Mouse (Mus musculus): ENCODE measurements around the gene Rnf227. TPM values are rescaled to one million over a fixed set of nuclear protein-coding genes. Genes with fewer than 3 reads are reported as not detected.
"Not testable (repeated sequence)": the region's sequence is repeated elsewhere in the genome, so short reads cannot be mapped to it uniquely, and the experiment has no call there.

Rnf227 gene
- polyA plus RNA-seq, 1 experiment from 2014 or later: 34.9 TPM

DNA sequence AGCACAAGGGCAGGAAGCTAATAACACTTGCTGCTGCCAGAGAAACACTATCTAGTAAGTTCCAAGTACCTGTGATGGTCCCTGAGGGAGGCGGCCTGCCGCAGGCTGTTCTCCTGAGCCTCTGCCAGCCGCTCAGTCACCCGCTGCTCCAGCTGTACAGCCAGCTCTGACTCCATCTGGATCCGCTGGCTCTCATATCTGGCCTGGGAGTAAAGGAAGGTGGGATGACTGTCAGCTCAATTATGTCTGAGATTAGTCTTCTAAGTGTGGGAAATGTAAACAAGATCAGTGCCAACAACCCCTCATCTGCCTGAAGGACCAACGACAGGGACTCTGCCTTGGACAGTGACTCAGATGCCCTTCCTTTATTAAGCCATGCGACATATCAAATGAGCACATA, 29.0 kb upstream of the Rnf227 start:
- DNase-seq (ENCODE audit: low spot score) (no peak), ATAC-seq (ENCODE audit: low FRiP score) (no peak)
- Histone ChIP-seq H3K4me2 (replicated peaks; ENCODE audit: low read depth, low read length) (no peak overlapping the region), H3K4me1 (replicated peaks; ENCODE audit: control insufficient read depth, insufficient read depth, low read length) (no peaks in the 10 kb centered on the region), H3K27ac (ENCODE audit: low read depth, low read length) (no peak overlapping the region), H3K9ac (ENCODE audit: low read depth, low read length) (no peak overlapping the region), H3K27me3 (ENCODE audit: control insufficient read depth, insufficient read depth, low read length) (no peaks in the 10 kb centered on the region), H3K36me3 (ENCODE audit: control insufficient read depth, insufficient read depth, low read length) (peaks cover 8% of the 10 kb centered on the region; the same call in 1 of the 2 replicates), H3K9me3 (ENCODE audit: control insufficient read depth, low read length) (no peaks in the 10 kb centered on the region), H3K4me3 (ENCODE audit: low read depth, low read length) (peak overlapping the region; percentile 2; the same call in 1 of the 2 replicates)
- WGBS: 84% methylated on average over 7 of the region's 7 CpGs

DNA sequence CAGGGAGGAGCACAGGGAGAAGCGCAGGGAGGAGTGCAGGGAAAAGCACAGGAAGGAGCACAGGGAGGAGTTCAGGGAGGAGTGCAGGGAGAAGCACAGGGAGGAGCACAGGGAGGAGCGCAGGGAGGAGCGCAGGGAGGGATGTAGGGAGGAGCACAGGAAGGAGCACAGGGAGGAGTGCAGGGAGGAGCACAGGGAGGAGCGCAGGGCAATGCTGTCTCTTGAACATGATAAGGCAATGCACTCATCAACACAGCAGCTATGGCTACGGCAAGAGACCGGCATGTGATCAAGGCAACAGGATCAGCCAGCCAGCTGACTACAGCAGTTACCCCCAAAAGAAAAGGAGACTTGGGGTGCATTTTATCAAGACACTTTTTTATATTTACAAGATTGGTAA, 23.9 kb upstream of the Rnf227 start:
- H3K4me3 ChIP-seq (ENCODE audit: low read depth, low read length): no peak overlapping the region
- no peaks in the 10 kb centered on the region for H3K9me3 ChIP-seq (ENCODE audit: control insufficient read depth, low read length)
- no peak overlapping the region for H3K9ac ChIP-seq (ENCODE audit: low read depth, low read length)
- 95% methylated on average over 6 of the region's 6 CpGs for WGBS
- H3K36me3 ChIP-seq (ENCODE audit: control insufficient read depth, insufficient read depth, low read length): no peaks in the 10 kb centered on the region; the same call in 1 of the 2 replicates
- H3K4me1 ChIP-seq (replicated peaks; ENCODE audit: control insufficient read depth, insufficient read depth, low read length): no peaks in the 10 kb centered on the region
- H3K4me2 ChIP-seq (replicated peaks; ENCODE audit: low read depth, low read length): no peak overlapping the region
- no peak for ATAC-seq (ENCODE audit: low FRiP score)
- H3K27me3 ChIP-seq (ENCODE audit: control insufficient read depth, insufficient read depth, low read length): no peaks in the 10 kb centered on the region
- H3K27ac ChIP-seq (ENCODE audit: low read depth, low read length): no peak overlapping the region
- DNase-seq (ENCODE audit: low spot score): no peak

DNA sequence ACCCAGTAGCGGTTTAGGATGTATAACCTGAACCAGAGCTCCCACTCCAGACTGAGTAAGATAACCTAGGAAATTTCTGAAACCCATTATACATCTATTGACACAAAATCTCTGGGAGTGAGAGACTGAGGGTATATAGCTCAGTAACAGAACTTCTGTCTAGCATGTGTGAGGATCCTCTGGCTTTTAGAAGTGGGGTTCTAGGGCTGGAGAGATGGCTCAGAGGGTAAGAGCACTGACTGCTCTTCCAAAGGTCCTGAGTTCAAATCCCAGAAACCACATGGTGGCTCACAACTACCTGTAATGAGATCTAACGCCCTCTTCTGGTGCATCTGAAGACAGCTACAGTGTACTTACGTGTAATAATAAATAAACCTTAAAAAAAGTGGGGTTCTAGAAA, 22.3 kb upstream of the Rnf227 start:
- not testable (repeated sequence) for H3K4me1 ChIP-seq (replicated peaks; ENCODE audit: control insufficient read depth, insufficient read depth, low read length); H3K9ac ChIP-seq (ENCODE audit: low read depth, low read length); DNase-seq (ENCODE audit: low spot score); H3K27me3 ChIP-seq (ENCODE audit: control insufficient read depth, insufficient read depth, low read length); H3K4me3 ChIP-seq (ENCODE audit: low read depth, low read length); H3K27ac ChIP-seq (ENCODE audit: low read depth, low read length); H3K36me3 ChIP-seq (ENCODE audit: control insufficient read depth, insufficient read depth, low read length); H3K9me3 ChIP-seq (ENCODE audit: control insufficient read depth, low read length); ATAC-seq (ENCODE audit: low FRiP score); H3K4me2 ChIP-seq (replicated peaks; ENCODE audit: low read depth, low read length)
- WGBS: 90% methylated on average over 3 of the region's 3 CpGs

DNA sequence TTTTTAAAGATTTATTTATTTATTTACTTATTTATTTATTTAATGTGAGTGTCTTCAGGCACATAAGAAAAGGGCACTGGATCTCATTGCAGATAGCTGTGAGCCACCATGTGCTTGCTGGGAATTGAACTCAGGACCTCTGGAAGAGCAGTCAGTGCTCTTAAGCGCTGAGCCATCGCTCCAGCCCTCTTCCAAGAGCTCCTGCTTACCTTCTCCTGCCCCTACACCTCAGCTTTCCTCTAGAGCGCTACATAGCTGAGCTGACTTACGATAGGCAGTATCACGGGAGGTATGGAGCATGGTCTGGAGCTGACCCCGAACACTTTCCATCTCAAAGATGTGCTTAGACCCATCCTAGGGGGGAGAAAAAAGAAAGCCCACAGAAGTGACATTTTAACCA, 18.7 kb upstream of the Rnf227 start:
- H3K9ac ChIP-seq (ENCODE audit: low read depth, low read length): no peak overlapping the region
- WGBS: 90% methylated on average over 6 of the region's 6 CpGs
- H3K9me3 ChIP-seq (ENCODE audit: control insufficient read depth, low read length): no peaks in the 10 kb centered on the region
- H3K4me1 ChIP-seq (replicated peaks; ENCODE audit: control insufficient read depth, insufficient read depth, low read length): peaks cover 7% of the 10 kb centered on the region
- peaks cover 3% of the 10 kb centered on the region for H3K27me3 ChIP-seq (ENCODE audit: control insufficient read depth, insufficient read depth, low read length)
- H3K4me2 ChIP-seq (replicated peaks; ENCODE audit: low read depth, low read length): peak overlapping the region; percentile 69
- no peaks in the 10 kb centered on the region; the same call in 1 of the 2 replicates for H3K36me3 ChIP-seq (ENCODE audit: control insufficient read depth, insufficient read depth, low read length)
- H3K27ac ChIP-seq (ENCODE audit: low read depth, low read length): no peak overlapping the region
- DNase-seq (ENCODE audit: low spot score) (no peak), ATAC-seq (ENCODE audit: low FRiP score) (no peak)
- no peak overlapping the region for H3K4me3 ChIP-seq (ENCODE audit: low read depth, low read length)

GRCm38 (mm10) chr11:69322010-69322409, 18.3 kb upstream of the Rnf227 start:
- no peak overlapping the region for H3K4me3 ChIP-seq (ENCODE audit: low read depth, low read length)
- H3K4me1 ChIP-seq (replicated peaks; ENCODE audit: control insufficient read depth, insufficient read depth, low read length): peaks cover 10% of the 10 kb centered on the region
- no peak for DNase-seq (ENCODE audit: low spot score)
- H3K4me2 ChIP-seq (replicated peaks; ENCODE audit: low read depth, low read length): peak overlapping the region; percentile 69
- WGBS: 71% methylated on average over 6 of the region's 6 CpGs
- H3K27me3 ChIP-seq (ENCODE audit: control insufficient read depth, insufficient read depth, low read length): peaks cover 8% of the 10 kb centered on the region
- 0 out of 2 replicates have a peak overlapping the region, but pooled peaks have one; percentile 28 for H3K9ac ChIP-seq (ENCODE audit: low read depth, low read length)
- H3K27ac ChIP-seq (ENCODE audit: low read depth, low read length): no peak overlapping the region
- no peak for ATAC-seq (ENCODE audit: low FRiP score)
- no peaks in the 10 kb centered on the region; the same call in 1 of the 2 replicates for H3K36me3 ChIP-seq (ENCODE audit: control insufficient read depth, insufficient read depth, low read length)
- no peaks in the 10 kb centered on the region for H3K9me3 ChIP-seq (ENCODE audit: control insufficient read depth, low read length)

DNA sequence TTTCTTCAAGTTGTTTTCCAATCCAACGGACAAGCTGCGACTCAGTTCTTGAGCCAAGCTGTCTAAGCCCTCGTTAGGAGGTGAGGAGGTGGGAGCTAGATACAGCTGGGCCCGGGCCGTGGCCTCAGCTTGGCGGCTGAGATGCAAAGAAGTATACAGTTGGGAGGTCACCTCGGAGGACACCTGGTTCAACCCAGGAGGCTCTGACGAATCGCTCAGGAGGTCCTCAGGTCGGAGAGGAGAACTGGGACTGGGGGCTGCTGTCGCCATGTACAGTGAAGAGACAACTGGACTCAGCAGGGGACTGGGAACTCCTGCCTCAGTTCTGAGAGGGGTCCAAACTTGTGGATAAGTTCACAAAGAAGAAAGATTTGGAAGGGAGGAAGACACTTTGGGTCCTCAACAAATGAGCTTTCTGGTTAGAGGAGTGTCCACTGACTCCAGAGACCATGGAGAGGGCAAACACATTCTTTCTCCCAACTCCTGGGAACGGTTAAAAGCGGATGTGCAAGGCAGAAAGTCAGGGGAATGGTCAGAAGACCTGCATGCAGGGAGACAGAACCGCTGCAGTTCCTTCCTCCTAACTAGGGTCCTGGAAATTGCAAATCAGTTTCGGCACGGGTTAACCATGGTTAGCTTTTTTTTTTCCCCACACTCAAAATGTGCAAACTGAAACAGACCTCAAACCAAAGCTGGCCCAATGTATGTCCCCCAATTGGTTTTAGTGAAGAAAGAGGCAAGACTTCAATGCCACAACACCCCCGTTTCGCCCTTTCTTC, 17.4 kb upstream of the Rnf227 start:
- H3K9me3 ChIP-seq (ENCODE audit: control insufficient read depth, low read length): no peaks in the 10 kb centered on the region
- peaks cover 10% of the 10 kb centered on the region for H3K4me1 ChIP-seq (replicated peaks; ENCODE audit: control insufficient read depth, insufficient read depth, low read length)
- no peak for ATAC-seq (ENCODE audit: low FRiP score)
- H3K9ac ChIP-seq (ENCODE audit: low read depth, low read length): peak overlapping the region; percentile 76
- WGBS: 29% methylated on average over 18 of the region's 18 CpGs
- peak overlapping the region; percentile 54 for H3K4me3 ChIP-seq (ENCODE audit: low read depth, low read length)
- peak overlapping the region; percentile 69 for H3K4me2 ChIP-seq (replicated peaks; ENCODE audit: low read depth, low read length)
- H3K27me3 ChIP-seq (ENCODE audit: control insufficient read depth, insufficient read depth, low read length): peaks cover 13% of the 10 kb centered on the region
- no peaks in the 10 kb centered on the region; the same call in 1 of the 2 replicates for H3K36me3 ChIP-seq (ENCODE audit: control insufficient read depth, insufficient read depth, low read length)
- peak overlapping the region; percentile 76; the same call in 1 of the 2 replicates for H3K27ac ChIP-seq (ENCODE audit: low read depth, low read length)
- peak; percentile 29 for DNase-seq (ENCODE audit: low spot score)

- DNase-seq (ENCODE audit: low spot score) (peak; percentile 98), ATAC-seq (ENCODE audit: low FRiP score) (peak; percentile 93)
- peak within 1 kb of the TSS; percentile 54 for H3K4me3 ChIP-seq (ENCODE audit: low read depth, low read length)
- H3K9ac ChIP-seq (ENCODE audit: low read depth, low read length): peak within 1 kb of the TSS; percentile 76
- no peaks in the 10 kb centered on the region; the same call in 1 of the 2 replicates for H3K36me3 ChIP-seq (ENCODE audit: control insufficient read depth, insufficient read depth, low read length)
- peak within 1 kb of the TSS; percentile 69 for H3K4me2 ChIP-seq (replicated peaks; ENCODE audit: low read depth, low read length)
- peaks cover 13% of the 10 kb centered on the region for H3K27me3 ChIP-seq (ENCODE audit: control insufficient read depth, insufficient read depth, low read length)
- no peaks in the 10 kb centered on the region for H3K9me3 ChIP-seq (ENCODE audit: control insufficient read depth, low read length)
- H3K4me1 ChIP-seq (replicated peaks; ENCODE audit: control insufficient read depth, insufficient read depth, low read length): peaks cover 10% of the 10 kb centered on the region
- H3K27ac ChIP-seq (ENCODE audit: low read depth, low read length): peak within 1 kb of the TSS; percentile 76; the same call in 1 of the 2 replicates
- WGBS: 0% methylated on average over 30 of the region's 30 CpGs
Observed at GRCm38 (mm10) chr11:69323667-69324111, 16.6 kb upstream of the Rnf227 start, which contains the start of the genes Cntrob and Trappc1. TSS of gene Cntrob (minus strand) at chr11:69323775. TSS of gene Trappc1 (plus strand) at chr11:69323980.

DNA sequence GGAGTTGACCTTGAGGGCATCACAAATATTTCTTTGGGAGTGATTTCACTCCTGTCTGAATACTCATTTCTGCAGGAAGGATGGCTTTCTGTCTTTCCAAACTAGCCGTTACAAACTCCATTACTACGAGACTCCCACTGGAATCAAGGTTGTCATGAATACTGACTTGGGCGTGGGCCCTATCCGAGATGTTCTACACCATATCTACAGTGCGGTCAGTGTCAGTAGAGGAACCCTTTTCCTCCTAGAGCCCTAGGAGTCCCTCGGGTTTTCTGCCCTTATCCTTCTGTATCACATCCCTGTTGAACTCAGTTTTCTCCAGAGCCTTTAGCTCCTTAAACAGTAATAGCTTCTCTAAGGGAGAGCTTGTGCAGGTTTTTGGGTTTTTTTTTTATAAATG, 15.5 kb upstream of the Rnf227 start:
- peaks cover 13% of the 10 kb centered on the region for H3K27me3 ChIP-seq (ENCODE audit: control insufficient read depth, insufficient read depth, low read length)
- no peaks in the 10 kb centered on the region for H3K9me3 ChIP-seq (ENCODE audit: control insufficient read depth, low read length)
- peak overlapping the region; percentile 69; the same call in 1 of the 2 replicates for H3K4me2 ChIP-seq (replicated peaks; ENCODE audit: low read depth, low read length)
- no peak for DNase-seq (ENCODE audit: low spot score)
- no peaks in the 10 kb centered on the region for H3K36me3 ChIP-seq (ENCODE audit: control insufficient read depth, insufficient read depth, low read length)
- WGBS: 78% methylated on average over 6 of the region's 6 CpGs
- no peak overlapping the region for H3K9ac ChIP-seq (ENCODE audit: low read depth, low read length)
- H3K4me1 ChIP-seq (replicated peaks; ENCODE audit: control insufficient read depth, insufficient read depth, low read length): peaks cover 10% of the 10 kb centered on the region
- H3K4me3 ChIP-seq (ENCODE audit: low read depth, low read length): peak overlapping the region; percentile 54
- no peak overlapping the region for H3K27ac ChIP-seq (ENCODE audit: low read depth, low read length)
- ATAC-seq (ENCODE audit: low FRiP score): no peak

All from hindbrain, embryonic 11.5 days (tissue).